Mouse (Mus musculus) G1E (cell line): ENCODE measurements around the gene Gm20661.

ENCODE experiments used
- CTCF ChIP-seq: IDR thresholded peaks from 2 replicates; pipeline ENCODE4 v1.5.1; 2012; ENCODE audit warnings: low read depth, low read length, inconsistent platforms, mixed read lengths
- GATA1 ChIP-seq: IDR thresholded peaks from 2 replicates; pipeline ENCODE4 v1.6.1; 2012; ENCODE audit warnings: borderline replicate concordance, low read length, inconsistent platforms, mixed read lengths
- GATA2 ChIP-seq: IDR thresholded peaks from 2 replicates; pipeline ENCODE4 v1.6.1; 2012; ENCODE audit warnings: low read depth, low read length, inconsistent platforms, borderline replicate concordance
- POLR2AphosphoS5 ChIP-seq: IDR thresholded peaks from 2 replicates; pipeline ENCODE4 v1.6.1; 2012; ENCODE audit warnings: low read depth, low read length, inconsistent platforms; ENCODE audit not compliant: insufficient replicate concordance
- TAL1 ChIP-seq: conservative IDR thresholded peaks from 2 replicates; pipeline ENCODE4 v1.6.1; 2012; ENCODE audit warnings: low read depth, low read length, inconsistent platforms, mixed read lengths

DNA sequence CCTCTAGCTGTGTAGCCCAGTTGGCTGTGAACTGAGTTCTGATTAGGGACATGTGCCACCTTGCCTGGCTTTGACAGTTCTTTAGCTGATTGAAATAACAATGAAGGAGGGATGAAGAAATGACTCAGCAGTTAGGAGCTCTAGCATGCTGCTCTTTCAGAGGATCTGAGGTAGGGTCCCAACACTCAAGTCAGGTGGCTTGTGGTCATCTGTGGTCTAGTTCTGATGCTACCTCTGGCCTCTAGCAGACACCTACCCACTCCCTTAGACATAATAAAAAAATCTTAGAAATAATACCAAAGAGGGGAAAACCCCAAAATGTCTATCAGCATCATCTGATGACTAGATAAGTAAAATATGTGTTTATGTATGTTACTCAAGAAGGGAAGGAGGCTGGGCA is 27.5 kb downstream of the Gm20661 start:
- TF ChIP-seq CTCF (no peak), POLR2AphosphoS5 (no peak), GATA1 (no peak), TAL1 (no peak), GATA2 (no peak)
